Comparison of ENCODE assay signal across 21 mouse cellular contexts in genomic region chr11:98583265-98583552, GRCm38 (mm10). TPM values are rescaled to one million over a fixed set of nuclear protein-coding genes. Genes with fewer than 3 reads are reported as not detected.
DNase-seq lines count a peak whose midpoint lies in the region; ATAC-seq and TF ChIP-seq lines count a peak whose summit lies in the region.
"Had no signal": no experiment of that assay in that cellular context is flagged by ENCODE, and none has a peak within 500 bp of the region (broad histone marks: within the 10 kb centered on the region; RNA-seq: fewer than 3 reads in every experiment).

No protein-coding gene starts in this region.

- DNase-seq in forebrain, embryonic 10.5 days (ENCODE audit: extremely low spot score, low spot score): no peak
- no peak for DNase-seq in forebrain, embryonic 14.5 days (ENCODE audit: low spot score)
- no peak for DNase-seq in spleen, adult 2 months (ENCODE audit: low read depth in 1 of 2, low spot score in 2 of 2)
- DNase-seq in spleen, adult 18-20 months: no peak
- peak; percentile 89 for DNase-seq in liver
- DNase-seq in spleen, postnatal 14 days (ENCODE audit: low spot score in 2 of 2): peak; percentile 51 to 58
- DNase-seq in gastrocnemius, adult 18-20 months (ENCODE audit: low spot score): no peak
- DNase-seq in adrenal gland, adult 18-20 months (ENCODE audit: low spot score in 2 of 2): no peak
- DNase-seq: adrenal gland, postnatal 25 days; cerebellum, adult 18-20 months; heart, postnatal 10 days; kidney, postnatal 36 days; right cerebral cortex, postnatal 14 days had no signal

- no peaks in the 10 kb centered on the region for H3K27me3 ChIP-seq in forebrain, embryonic 10.5 days (ENCODE audit: poor library complexity, severe bottlenecking)
- no peaks in the 10 kb centered on the region for H3K27me3 ChIP-seq in forebrain, embryonic 14.5 days (replicated peaks; ENCODE audit: control insufficient read depth, insufficient read depth, low read length)
- H3K27me3 ChIP-seq in spleen, adult 2 months (ENCODE audit: control insufficient read depth, insufficient read depth, low read length): no peaks in the 10 kb centered on the region
- H3K27me3 ChIP-seq: embryonic facial prominence, embryonic 15.5 days; midbrain, embryonic 13.5 days had no signal

- H3K4me2 ChIP-seq in forebrain, embryonic 14.5 days (ENCODE audit: low read length): no peak overlapping the region
- H3K4me2 ChIP-seq: embryonic facial prominence, embryonic 15.5 days; midbrain, embryonic 13.5 days had no signal

- ATAC-seq in forebrain, embryonic 14.5 days: no peak
- ATAC-seq: lung, postnatal 0 days; midbrain, embryonic 13.5 days had no signal

- H3K36me3 ChIP-seq in forebrain, embryonic 10.5 days (replicated peaks): peaks cover 43% of the 10 kb centered on the region
- peaks cover 32% of the 10 kb centered on the region for H3K36me3 ChIP-seq in forebrain, embryonic 14.5 days (ENCODE audit: control insufficient read depth, insufficient read depth, low read length)
- H3K36me3 ChIP-seq in spleen, adult 2 months (ENCODE audit: control insufficient read depth, insufficient read depth, low read length): peaks cover 14% of the 10 kb centered on the region

- H3K27ac ChIP-seq in forebrain, embryonic 10.5 days: peak overlapping the region; percentile 52; the same call in 1 of the 2 replicates
- no peak overlapping the region for H3K27ac ChIP-seq in forebrain, embryonic 14.5 days (ENCODE audit: low read depth, low read length)
- H3K27ac ChIP-seq in spleen, adult 2 months (ENCODE audit: insufficient read depth, low read length): peak overlapping the region; percentile 32; the same call in 1 of the 2 replicates
- H3K27ac ChIP-seq: embryonic facial prominence, embryonic 15.5 days; midbrain, embryonic 13.5 days had no signal

- 85% methylated on average over 3 of the region's 3 CpGs for WGBS in forebrain, embryonic 10.5 days
- 95% methylated on average over 3 of the region's 3 CpGs for WGBS in forebrain, embryonic 14.5 days
- 73% methylated on average over 3 of the region's 3 CpGs for WGBS in spleen, adult 2 months

- no peak for TF ChIP-seq POLR2A in spleen, adult 2 months (IDR thresholded peaks at IDR 0.05; ENCODE audit: low read depth, low read length)

- no peak overlapping the region for H3K9ac ChIP-seq in forebrain, embryonic 14.5 days (ENCODE audit: low read length)
- H3K9ac ChIP-seq: embryonic facial prominence, embryonic 15.5 days; midbrain, embryonic 13.5 days had no signal

- peaks cover 41% of the 10 kb centered on the region for H3K4me1 ChIP-seq in forebrain, embryonic 10.5 days
- peaks cover 19% of the 10 kb centered on the region for H3K4me1 ChIP-seq in forebrain, embryonic 14.5 days (ENCODE audit: control insufficient read depth, insufficient read depth, low read length)
- H3K4me1 ChIP-seq in spleen, adult 2 months (ENCODE audit: control insufficient read depth, insufficient read depth, insufficient read length): peaks cover 3% of the 10 kb centered on the region; the same call in 1 of the 2 replicates

- no peak for TF ChIP-seq CTCF in spleen, adult 2 months (IDR thresholded peaks at IDR 0.05; ENCODE audit: extremely low read depth, insufficient read depth, insufficient read length, insufficient replicate concordance)

- no peaks in the 10 kb centered on the region for H3K9me3 ChIP-seq in forebrain, embryonic 10.5 days
- no peaks in the 10 kb centered on the region for H3K9me3 ChIP-seq in forebrain, embryonic 14.5 days (replicated peaks; ENCODE audit: control insufficient read depth, low read length)
- H3K9me3 ChIP-seq: embryonic facial prominence, embryonic 15.5 days; midbrain, embryonic 13.5 days had no signal

- H3K4me3 ChIP-seq in forebrain, embryonic 10.5 days: no peak overlapping the region
- no peak overlapping the region for H3K4me3 ChIP-seq in forebrain, embryonic 14.5 days (ENCODE audit: low read depth, low read length)
- H3K4me3 ChIP-seq in spleen, adult 2 months (ENCODE audit: extremely low read depth, insufficient read depth, insufficient read length): no peak overlapping the region
- H3K4me3 ChIP-seq: embryonic facial prominence, embryonic 15.5 days; midbrain, embryonic 13.5 days had no signal

RNA-seq across cellular contexts. Expression of gene Ormdl3, which starts 4.0 kb away (rescaled TPM):
- polyA plus RNA-seq in forebrain, embryonic 10.5 days (2016; fragmentation: Nextera tagmentation; extraction: Ambion mirVana): 62.8 and 65.6 TPM in 2 replicates
- 24.7 and 24.8 TPM in 2 replicates for polyA plus RNA-seq in forebrain, embryonic 14.5 days (2014; fragmentation: Nextera tagmentation; extraction: Ambion mirVana)
- polyA plus RNA-seq in spleen, adult 2 months (2012; rRNA removed): 37.4 and 42.9 TPM in 2 replicates
- total RNA-seq in gastrocnemius, adult 18-20 months (2021): 10 to 100 TPM; 25.1 to 26.3 TPM
- total RNA-seq in adrenal gland, adult 18-20 months (2021): 100 to 1,000 TPM; 118 to 184 TPM

RNA-seq across cellular contexts. Expression of gene Lrrc3c, which starts 14.9 kb away (rescaled TPM):
- not detected in 2 replicates for polyA plus RNA-seq in forebrain, embryonic 10.5 days (2016; fragmentation: Nextera tagmentation; extraction: Ambion mirVana)
- not detected in 2 replicates for polyA plus RNA-seq in forebrain, embryonic 14.5 days (2014; fragmentation: Nextera tagmentation; extraction: Ambion mirVana)
- polyA plus RNA-seq in spleen, adult 2 months (2012; rRNA removed): not detected in 2 replicates
- total RNA-seq in gastrocnemius, adult 18-20 months (2021): not detected
- not detected for total RNA-seq in adrenal gland, adult 18-20 months (2021)
- total RNA-seq: adrenal gland, postnatal 25 days; gastrocnemius, postnatal 4 days; heart, postnatal 10 days; layer of hippocampus, postnatal 25 days had no signal
- polyA plus RNA-seq: cortical plate, adult 2 months; embryonic facial prominence, embryonic 15.5 days; intestine, embryonic 14.5 days; limb, embryonic 11.5 days; lung, postnatal 0 days; midbrain, embryonic 13.5 days had no signal

RNA-seq across cellular contexts. Expression of gene Zpbp2, which starts 32.3 kb away (rescaled TPM):
- 0.26 and 0.66 TPM in 2 replicates for polyA plus RNA-seq in forebrain, embryonic 10.5 days (2016; fragmentation: Nextera tagmentation; extraction: Ambion mirVana)
- polyA plus RNA-seq in forebrain, embryonic 14.5 days (2014; fragmentation: Nextera tagmentation; extraction: Ambion mirVana): not detected in 2 replicates
- 1.2 TPM in 2 replicates for polyA plus RNA-seq in spleen, adult 2 months (2012; rRNA removed)
- total RNA-seq in gastrocnemius, adult 18-20 months (2021): not detected
- under 1 TPM; 0.22 to 0.43 TPM for total RNA-seq in adrenal gland, adult 18-20 months (2021)
- total RNA-seq: gastrocnemius, postnatal 4 days; heart, postnatal 10 days; layer of hippocampus, postnatal 25 days had no signal

RNA-seq across cellular contexts. Expression of gene Ikzf3, which starts 37.4 kb away (rescaled TPM):
- 0.07 TPM in 1 of 2 replicates, not detected in the other for polyA plus RNA-seq in forebrain, embryonic 10.5 days (2016; fragmentation: Nextera tagmentation; extraction: Ambion mirVana)
- not detected in 2 replicates for polyA plus RNA-seq in forebrain, embryonic 14.5 days (2014; fragmentation: Nextera tagmentation; extraction: Ambion mirVana)
- 104 and 113 TPM in 2 replicates for polyA plus RNA-seq in spleen, adult 2 months (2012; rRNA removed)
- under 1 TPM in 1 of 2 experiments, not detected in 1; 0.14 TPM for total RNA-seq in gastrocnemius, adult 18-20 months (2021)
- under 1 TPM; 0.46 to 0.86 TPM for total RNA-seq in adrenal gland, adult 18-20 months (2021)
- polyA plus RNA-seq: limb, embryonic 11.5 days had no signal

RNA-seq across cellular contexts. Expression of gene Gm12355, which starts 42.3 kb away (rescaled TPM):
- 1.4 and 1.5 TPM in 2 replicates for polyA plus RNA-seq in forebrain, embryonic 10.5 days (2016; fragmentation: Nextera tagmentation; extraction: Ambion mirVana)
- polyA plus RNA-seq in forebrain, embryonic 14.5 days (2014; fragmentation: Nextera tagmentation; extraction: Ambion mirVana): 0.88 and 1.3 TPM in 2 replicates
- not detected in 2 replicates for polyA plus RNA-seq in spleen, adult 2 months (2012; rRNA removed)
- total RNA-seq in gastrocnemius, adult 18-20 months (2021): 1 to 10 TPM; 4.1 to 6.6 TPM
- total RNA-seq in adrenal gland, adult 18-20 months (2021): 10 to 100 TPM; 10.4 to 11.6 TPM

Comparison
In these comparisons a context has a peak if more than half of its experiments do, and no peak if none do; other contexts are left out.
1. DNase-seq: peak in liver (single experiment) and spleen, postnatal 14 days (2 of 2); none in forebrain, embryonic 10.5 days (single experiment), forebrain, embryonic 14.5 days (single experiment), spleen, adult 2 months (0 of 2), spleen, adult 18-20 months (0 of 2), gastrocnemius, adult 18-20 months (single experiment) and adrenal gland, adult 18-20 months (0 of 2).